ENCODE assay signal across 11 mouse cellular contexts in the genomic region with DNA sequence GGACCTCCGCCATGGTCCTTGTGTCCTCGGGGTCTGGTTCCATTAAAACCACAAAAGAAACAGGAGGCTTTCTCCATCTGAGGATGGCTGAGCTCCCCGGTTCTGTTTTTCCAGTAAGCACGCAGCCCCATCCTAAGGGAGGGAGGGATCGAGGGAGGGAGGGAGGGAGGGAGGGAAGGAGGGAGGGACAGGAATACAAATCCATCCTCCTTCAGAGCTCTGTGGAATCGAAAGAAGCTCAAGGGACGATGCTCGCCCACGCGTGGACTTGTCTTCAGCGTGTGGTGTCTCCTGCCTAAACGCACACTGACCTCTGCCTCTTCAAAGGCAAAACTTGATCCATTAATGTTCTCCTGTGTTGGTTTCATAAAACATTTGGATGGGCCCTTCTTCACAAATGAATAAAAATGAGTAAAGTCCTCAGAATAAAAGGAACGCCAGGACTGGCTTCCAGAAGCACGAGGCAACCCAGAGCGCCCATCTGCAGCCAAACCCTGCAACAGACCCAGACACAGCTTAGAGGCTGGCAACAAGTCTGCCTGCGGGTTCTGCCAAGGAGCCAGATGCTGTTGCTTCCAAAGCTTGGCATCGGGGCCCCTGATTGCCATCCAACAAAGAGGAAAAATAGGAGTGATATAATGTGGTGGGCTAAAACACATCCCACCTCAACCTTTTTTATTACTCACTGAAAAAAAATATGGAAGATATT.
A peak's percentile ranks its signal among the peaks of the same experiment; 100 is the strongest.
DNase-seq lines count a peak whose midpoint lies in the region; ATAC-seq lines count a peak whose summit lies in the region.
"Had no signal": no experiment of that assay in that cellular context is flagged by ENCODE, and none has a peak within 500 bp of the region (broad histone marks: within the 10 kb centered on the region; RNA-seq: fewer than 3 reads in every experiment).

No protein-coding gene starts in this region.

- DNase-seq in cerebellum, postnatal 10 days, result peak; percentile 97
- peak; percentile 90 for DNase-seq in layer of hippocampus, adult 11-12 months (ENCODE audit: low spot score)
- DNase-seq in left cerebral cortex, postnatal 4 days, result peak; percentile 93
- no peak for DNase-seq in lung, postnatal 10 days
- no peak for DNase-seq in heart, postnatal 10 days
- DNase-seq in adrenal gland, postnatal 36 days, result no peak
- DNase-seq: kidney, postnatal 36 days; lung, postnatal 4 days had no signal

- intact Hi-C loops in left cerebral cortex, postnatal 4 days (cut with DNase I), result loop anchor here (10.0 kb wide), 1 partner anchor 118 kb away; no protein-coding TSS in a partner anchor
- intact Hi-C loops in heart, postnatal 10 days (cut with DNase I), result no loop called here

- H3K9ac ChIP-seq in forebrain, embryonic 13.5 days, result no peak overlapping the region
- H3K9ac ChIP-seq in forebrain, embryonic 12.5 days, result no peak overlapping the region
- H3K9ac ChIP-seq: heart, embryonic 13.5 days had no signal

- 86% methylated on average over 17 of the region's 17 CpGs for WGBS in forebrain, embryonic 13.5 days
- 87% methylated on average over 17 of the region's 17 CpGs for WGBS in forebrain, embryonic 12.5 days

- no peak overlapping the region for H3K4me2 ChIP-seq in forebrain, embryonic 13.5 days
- H3K4me2 ChIP-seq in forebrain, embryonic 12.5 days, result no peak overlapping the region
- H3K4me2 ChIP-seq: heart, embryonic 13.5 days had no signal

- H3K4me3 ChIP-seq in forebrain, embryonic 13.5 days, result no peak overlapping the region
- H3K4me3 ChIP-seq in forebrain, embryonic 12.5 days (replicated peaks), result no peak overlapping the region
- H3K4me3 ChIP-seq: heart, embryonic 13.5 days had no signal

- H3K9me3 ChIP-seq in forebrain, embryonic 13.5 days (replicated peaks), result no peaks in the 10 kb centered on the region
- H3K9me3 ChIP-seq in forebrain, embryonic 12.5 days, result no peaks in the 10 kb centered on the region
- H3K9me3 ChIP-seq: heart, embryonic 13.5 days had no signal

- H3K27me3 ChIP-seq in forebrain, embryonic 13.5 days, result no peaks in the 10 kb centered on the region
- no peaks in the 10 kb centered on the region for H3K27me3 ChIP-seq in forebrain, embryonic 12.5 days
- H3K27me3 ChIP-seq: heart, embryonic 13.5 days had no signal

- H3K4me1 ChIP-seq in forebrain, embryonic 13.5 days, result no peaks in the 10 kb centered on the region
- no peaks in the 10 kb centered on the region for H3K4me1 ChIP-seq in forebrain, embryonic 12.5 days

- ATAC-seq in forebrain, embryonic 13.5 days, result peak; percentile 96; the same call in 1 of the 2 replicates
- ATAC-seq in forebrain, embryonic 12.5 days (ENCODE audit: low FRiP score), result no peak

- 0 out of 2 replicates have a peak overlapping the region, but pooled peaks have one; percentile 32 for H3K27ac ChIP-seq in forebrain, embryonic 13.5 days
- no peak overlapping the region for H3K27ac ChIP-seq in forebrain, embryonic 12.5 days
- H3K27ac ChIP-seq: heart, embryonic 13.5 days had no signal

- no peaks in the 10 kb centered on the region for H3K36me3 ChIP-seq in forebrain, embryonic 13.5 days (ENCODE audit: poor library complexity, severe bottlenecking)
- H3K36me3 ChIP-seq in forebrain, embryonic 12.5 days (replicated peaks), result no peaks in the 10 kb centered on the region
- H3K36me3 ChIP-seq: heart, embryonic 13.5 days had no signal

Comparison
In these comparisons a context has a peak if more than half of its experiments do, and no peak if none do; other contexts are left out.
1. DNase-seq: peak in cerebellum, postnatal 10 days (2 of 2), layer of hippocampus, adult 11-12 months (single experiment) and left cerebral cortex, postnatal 4 days (single experiment); none in lung, postnatal 10 days (single experiment), heart, postnatal 10 days (0 of 2) and adrenal gland, postnatal 36 days (0 of 2).